Mouse (Mus musculus) embryonic facial prominence, embryonic 13.5 days (tissue): Measurements from ENCODE around the gene Cyp17a1. TPM values are rescaled to one million over a fixed set of nuclear protein-coding genes. Genes with fewer than 3 reads are reported as not detected.

Experiments used
- ATAC-seq: fragments of 200-750 bp; cut with Nextera tagmentation; 2 replicates; pipeline ENCODE4 v1.8.0; 2017; ENCODE audit warnings: low read depth; ENCODE audit not compliant: insufficient number of reproducible peaks, insufficient read depth, low FRiP score, low TSS enrichment
- H3K27ac ChIP-seq: fragments of 300-500 bp; sonication (generic); 2 replicates; pipeline ENCODE4 v1.5.1; 2015; ENCODE audit warnings: moderate library complexity, mild to moderate bottlenecking, inconsistent platforms
- H3K27me3 ChIP-seq: fragments of 300-500 bp; sonication (generic); 2 replicates; pipeline ENCODE4 v1.6.1; 2015; ENCODE audit warnings: mild to moderate bottlenecking, inconsistent platforms
- H3K36me3 ChIP-seq: fragments of 300-500 bp; sonication (generic); 2 replicates; pipeline ENCODE4 v1.6.1; 2015; ENCODE audit warnings: mild to moderate bottlenecking, inconsistent platforms
- H3K4me1 ChIP-seq: fragments of 300-500 bp; sonication (generic); 2 replicates; pipeline ENCODE4 v1.6.1; 2015; ENCODE audit warnings: inconsistent platforms
- H3K4me2 ChIP-seq: fragments of 300-500 bp; sonication (generic); 2 replicates; pipeline ENCODE4 v1.6.1; 2015; ENCODE audit warnings: moderate library complexity, mild to moderate bottlenecking, inconsistent platforms
- H3K4me3 ChIP-seq: fragments of 300-500 bp; sonication (generic); 2 replicates; pipeline ENCODE4 v1.5.1; 2015; ENCODE audit warnings: mild to moderate bottlenecking, inconsistent platforms
- H3K9ac ChIP-seq: fragments of 300-500 bp; sonication (generic); 2 replicates; pipeline ENCODE4 v1.6.1; 2015; ENCODE audit warnings: mild to moderate bottlenecking, inconsistent platforms
- H3K9me3 ChIP-seq: fragments of 300-500 bp; sonication (generic); 2 replicates; pipeline ENCODE4 v1.6.1; 2016; ENCODE audit warnings: inconsistent platforms
- WGBS: fragments of 180-500 bp; shearing (Covaris S2); methylation state at CpG from one replicate; pipeline ENCODE4 v1.1.7; 2015; ENCODE audit warnings: mixed read lengths; 5-methylcytosine and 5-hydroxymethylcytosine counted together
- polyA plus RNA-seq: library from polyadenylated mRNA; unstranded; fragments of >200 nt; fragmentation: Nextera tagmentation; extraction: Ambion mirVana; gene quantifications from 2 replicates; pipeline ENCODE4 v1.2.1, GENCODE M21; 2015

The Cyp17a1 gene
- polyA plus RNA-seq, result not detected in 2 replicates

DNA sequence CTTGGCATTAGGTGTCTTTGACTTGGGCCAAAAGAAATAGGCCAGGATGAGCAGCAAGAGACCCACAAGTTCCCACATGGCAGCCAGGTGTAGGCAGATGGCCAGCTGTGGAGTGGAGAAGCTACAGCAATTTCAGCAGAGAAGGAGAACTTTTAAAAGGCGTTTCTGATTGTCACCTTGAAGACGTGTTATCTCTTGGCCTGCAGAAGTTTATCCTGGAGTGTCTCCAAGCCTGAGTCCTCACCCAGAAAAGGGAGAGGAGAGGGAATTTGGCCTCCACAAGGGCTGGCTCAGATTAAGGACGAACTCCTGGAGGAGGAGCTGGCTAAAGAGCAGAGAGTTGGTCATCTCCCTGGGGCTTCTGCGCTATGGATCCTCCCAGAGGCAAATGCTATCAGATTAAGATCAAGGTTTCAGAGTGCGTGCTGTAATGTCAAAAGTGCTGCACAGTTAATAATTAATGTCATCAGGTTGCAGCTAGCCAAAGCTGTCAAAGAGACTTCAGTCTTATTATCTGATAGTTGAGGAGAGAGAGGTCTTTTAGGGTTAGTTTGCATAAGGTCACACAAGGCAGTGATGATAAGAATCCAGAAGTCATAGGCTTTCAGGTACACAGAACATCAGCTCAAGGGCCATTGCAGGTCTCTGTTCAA is at the start of gene Cyp17a1:
TSS of gene Cyp17a1 (minus strand) at position 407 of the 653 bp plus-strand sequence.
- H3K4me2 ChIP-seq, result no peak within 1 kb of the TSS
- no peak within 1 kb of the TSS for H3K27ac ChIP-seq
- no peaks in the 10 kb centered on the region for H3K4me1 ChIP-seq
- no peak within 1 kb of the TSS for H3K9ac ChIP-seq
- no peak within 1 kb of the TSS for H3K4me3 ChIP-seq
- ATAC-seq, result no peak
- H3K27me3 ChIP-seq, result peaks cover 4% of the 10 kb centered on the region; the same call in 1 of the 2 replicates
- H3K36me3 ChIP-seq, result no peaks in the 10 kb centered on the region
- 54% methylated on average over 5 of the region's 5 CpGs for WGBS
- H3K9me3 ChIP-seq, result no peaks in the 10 kb centered on the region

DNA sequence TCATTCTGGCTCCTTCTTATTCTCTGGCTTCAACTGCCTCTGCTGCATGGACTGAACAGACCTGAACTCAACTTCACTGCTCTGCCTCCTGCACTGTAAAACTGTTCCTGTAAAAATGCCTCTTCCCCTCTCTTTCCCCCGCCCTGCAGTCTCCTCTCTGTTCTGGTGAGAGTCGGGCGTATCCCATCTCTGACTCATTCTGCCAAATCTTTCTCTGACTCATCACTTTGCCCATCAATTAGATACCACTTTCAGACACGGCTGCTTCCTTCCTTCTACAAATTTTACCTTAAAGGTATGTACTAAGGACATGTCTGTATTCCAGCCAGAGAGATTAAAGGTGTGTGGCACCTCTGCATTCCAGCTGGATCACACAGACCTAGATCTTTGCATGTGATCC is 45.2 kb upstream of the Cyp17a1 start:
- no peak overlapping the region for H3K4me2 ChIP-seq
- no peak overlapping the region for H3K27ac ChIP-seq
- no peaks in the 10 kb centered on the region for H3K27me3 ChIP-seq
- no peak overlapping the region for H3K4me3 ChIP-seq
- ATAC-seq, result no peak
- WGBS, result 80% methylated on average over 4 of the region's 4 CpGs
- no peak overlapping the region for H3K9ac ChIP-seq
- peaks cover 47% of the 10 kb centered on the region for H3K36me3 ChIP-seq
- no peaks in the 10 kb centered on the region for H3K4me1 ChIP-seq
- no peaks in the 10 kb centered on the region; the same call in 1 of the 2 replicates for H3K9me3 ChIP-seq

- no peak overlapping the region for H3K27ac ChIP-seq
- no peak for ATAC-seq
Measured at GRCm38 (mm10) chr19:46715016-46715415, 42.0 kb upstream of the Cyp17a1 start.

DNA sequence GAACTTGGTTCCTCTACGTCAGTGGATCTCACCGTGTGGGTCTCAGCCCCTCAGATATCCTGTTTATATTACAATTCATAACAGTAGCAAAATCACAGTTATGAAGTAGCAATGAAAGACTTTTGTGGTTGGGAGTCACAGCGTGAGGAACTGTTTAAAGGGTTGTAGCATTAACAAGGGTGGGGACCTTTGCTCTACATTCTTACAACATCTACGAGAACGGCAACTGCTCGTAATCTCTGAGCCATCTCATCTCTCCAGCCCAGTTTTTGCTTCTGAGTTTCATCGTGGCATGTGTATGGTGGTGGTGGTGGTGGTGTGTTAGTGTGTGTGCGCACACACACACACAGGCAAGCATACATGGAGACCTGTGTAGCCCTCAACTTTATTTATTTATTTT is 41.3 kb upstream of the Cyp17a1 start:
- 83% methylated on average over 8 of the region's 8 CpGs for WGBS
- ATAC-seq, result no peak
- no peak overlapping the region for H3K9ac ChIP-seq

More at GRCm38 (mm10) chr19:46715016-46715415, 42.0 kb upstream of the Cyp17a1 start:
- H3K4me3 ChIP-seq, result no peak overlapping the region
- H3K9ac ChIP-seq, result no peak overlapping the region
- WGBS, result 88% methylated on average over 8 of the region's 8 CpGs
- no peak overlapping the region for H3K4me2 ChIP-seq
- H3K9me3 ChIP-seq, result no peaks in the 10 kb centered on the region; the same call in 1 of the 2 replicates
- no peaks in the 10 kb centered on the region for H3K27me3 ChIP-seq
- H3K36me3 ChIP-seq, result peaks cover 36% of the 10 kb centered on the region
- no peaks in the 10 kb centered on the region for H3K4me1 ChIP-seq

DNA sequence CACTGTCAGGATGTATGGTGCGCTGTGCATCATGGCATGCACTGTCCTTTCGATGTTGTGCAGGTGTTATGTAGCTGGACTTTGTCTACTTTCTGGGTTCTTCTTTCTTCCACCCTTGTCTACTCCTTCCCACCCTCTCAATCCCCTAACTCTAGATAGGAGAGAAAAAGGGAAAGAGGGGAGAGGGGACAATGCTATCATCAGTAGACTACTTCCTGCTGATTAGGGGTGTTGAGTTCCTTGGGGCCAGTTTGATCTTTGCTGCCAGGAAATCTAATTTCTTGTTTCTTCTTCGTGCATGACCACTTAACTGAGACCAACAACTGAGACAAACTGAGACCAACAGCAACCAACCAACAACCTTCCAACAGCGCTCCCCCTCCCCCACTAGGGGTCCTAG is 37.6 kb upstream of the Cyp17a1 start:
- Histone ChIP-seq H3K27ac (no peak overlapping the region), H3K9me3 (no peaks in the 10 kb centered on the region), H3K4me1 (peaks cover 7% of the 10 kb centered on the region), H3K36me3 (peaks cover 16% of the 10 kb centered on the region), H3K27me3 (no peaks in the 10 kb centered on the region), H3K4me3 (no peak overlapping the region), H3K4me2 (no peak overlapping the region), H3K9ac (no peak overlapping the region)
- no peak for ATAC-seq
- WGBS, result 89% methylated on average over 4 of the region's 4 CpGs

More for the DNA sequence above, 41.3 kb upstream of the Cyp17a1 start:
- Histone ChIP-seq H3K36me3 (peaks cover 35% of the 10 kb centered on the region), H3K4me2 (no peak overlapping the region), H3K27ac (no peak overlapping the region), H3K27me3 (no peaks in the 10 kb centered on the region), H3K9me3 (no peaks in the 10 kb centered on the region; the same call in 1 of the 2 replicates), H3K4me1 (no peaks in the 10 kb centered on the region), H3K4me3 (no peak overlapping the region)

GRCm38 (mm10) chr19:46707296-46708151 is 34.6 kb upstream of the Cyp17a1 start, which contains the start of gene As3mt:
As3mt (plus strand) TSS chr19:46707458.
- Histone ChIP-seq H3K36me3 (peaks cover 10% of the 10 kb centered on the region; the same call in 1 of the 2 replicates), H3K27me3 (peaks cover 4% of the 10 kb centered on the region; the same call in 1 of the 2 replicates), H3K9ac (peak within 1 kb of the TSS; percentile 69), H3K4me1 (peaks cover 7% of the 10 kb centered on the region), H3K27ac (no peak within 1 kb of the TSS), H3K9me3 (no peaks in the 10 kb centered on the region), H3K4me3 (peak within 1 kb of the TSS; percentile 54), H3K4me2 (peak within 1 kb of the TSS; percentile 70)
- ATAC-seq, result 0 out of 2 replicates have a peak, but pooled peaks have one; percentile 48
- WGBS, result 6% methylated on average over 31 of the region's 31 CpGs

- Histone ChIP-seq H3K9ac (peak overlapping the region; percentile 69; the same call in 1 of the 2 replicates), H3K4me2 (peak overlapping the region; percentile 70), H3K27me3 (peaks cover 4% of the 10 kb centered on the region; the same call in 1 of the 2 replicates), H3K36me3 (peaks cover 10% of the 10 kb centered on the region; the same call in 1 of the 2 replicates), H3K4me1 (peaks cover 7% of the 10 kb centered on the region), H3K9me3 (no peaks in the 10 kb centered on the region), H3K27ac (no peak overlapping the region), H3K4me3 (peak overlapping the region; percentile 54)
- 78% methylated on average over 9 of the region's 9 CpGs for WGBS
- no peak for ATAC-seq
Measured at GRCm38 (mm10) chr19:46706540-46707295, 33.7 kb upstream of the Cyp17a1 start.

- peaks cover 4% of the 10 kb centered on the region; the same call in 1 of the 2 replicates for H3K27me3 ChIP-seq
- H3K4me1 ChIP-seq, result peaks cover 7% of the 10 kb centered on the region
- H3K9ac ChIP-seq, result no peak overlapping the region
- H3K36me3 ChIP-seq, result peaks cover 15% of the 10 kb centered on the region; the same call in 1 of the 2 replicates
- no peaks in the 10 kb centered on the region for H3K9me3 ChIP-seq
- H3K4me2 ChIP-seq, result no peak overlapping the region
- no peak overlapping the region for H3K4me3 ChIP-seq
- 49% methylated on average over 7 of the region's 7 CpGs for WGBS
- no peak overlapping the region for H3K27ac ChIP-seq
- ATAC-seq, result no peak
Measured at GRCm38 (mm10) chr19:46705779-46706495, 33.0 kb upstream of the Cyp17a1 start.

DNA sequence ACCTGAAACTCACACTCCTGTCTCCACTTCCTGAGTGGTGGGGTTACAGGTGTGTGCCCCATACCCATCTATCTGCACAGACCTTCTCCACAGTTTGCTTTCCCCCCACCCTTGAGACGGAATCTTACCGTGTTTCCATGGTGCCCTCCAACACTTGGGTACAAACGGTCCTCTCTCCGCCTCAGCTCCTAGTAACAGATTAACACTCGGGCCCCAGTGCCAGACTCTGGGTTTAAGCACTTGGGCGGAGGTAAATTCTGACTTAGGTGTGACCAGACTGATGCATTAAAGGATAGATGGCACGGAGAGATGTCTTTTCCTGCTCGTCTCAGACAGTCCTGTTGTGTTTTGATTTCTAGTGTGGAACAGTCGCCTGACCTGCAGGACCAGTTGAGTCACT is 28.2 kb upstream of the Cyp17a1 start:
- H3K9ac ChIP-seq, result no peak overlapping the region
- no peak for ATAC-seq
- H3K9me3 ChIP-seq, result no peaks in the 10 kb centered on the region
- 0 out of 2 replicates have a peak, but pooled peaks cover 3% of the 10 kb centered on the region for H3K4me1 ChIP-seq
- no peak overlapping the region for H3K4me3 ChIP-seq
- no peak overlapping the region for H3K4me2 ChIP-seq
- H3K27ac ChIP-seq, result no peak overlapping the region
- H3K27me3 ChIP-seq, result peaks cover 4% of the 10 kb centered on the region; the same call in 1 of the 2 replicates
- peaks cover 13% of the 10 kb centered on the region for H3K36me3 ChIP-seq
- 82% methylated on average over 9 of the region's 9 CpGs for WGBS

DNA sequence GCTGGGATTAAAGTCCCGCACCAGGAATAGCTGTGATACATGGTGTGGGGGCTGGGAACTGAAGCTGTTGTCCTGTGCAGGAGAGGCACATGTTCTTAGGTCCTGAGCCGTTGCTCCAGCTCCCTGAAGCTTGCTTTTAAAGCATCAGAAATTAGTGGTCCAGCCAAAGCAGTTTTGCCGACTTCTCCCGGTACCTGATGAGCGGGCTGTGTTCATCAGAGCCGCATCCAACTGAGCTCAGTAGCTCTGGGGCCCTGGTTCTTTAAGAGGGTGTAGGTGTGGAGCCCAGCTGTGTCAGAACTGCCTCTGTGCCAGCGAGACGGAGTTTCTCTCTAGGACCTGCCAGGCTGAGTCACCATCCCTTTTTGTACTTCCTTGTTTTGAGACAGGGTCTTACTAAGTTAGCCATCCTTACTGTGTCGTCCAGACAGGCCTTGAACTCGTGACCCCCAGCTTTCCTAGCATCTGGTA is 26.1 kb upstream of the Cyp17a1 start:
- H3K27me3 ChIP-seq, result no peaks in the 10 kb centered on the region
- 80% methylated on average over 10 of the region's 10 CpGs for WGBS

More for the DNA sequence above, 26.1 kb upstream of the Cyp17a1 start:
- H3K4me2 ChIP-seq, result no peak overlapping the region
- no peaks in the 10 kb centered on the region for H3K9me3 ChIP-seq
- H3K9ac ChIP-seq, result no peak overlapping the region
- no peak overlapping the region for H3K27ac ChIP-seq
- H3K36me3 ChIP-seq, result peaks cover 21% of the 10 kb centered on the region
- 0 out of 2 replicates have a peak, but pooled peaks cover 3% of the 10 kb centered on the region for H3K4me1 ChIP-seq
- H3K4me3 ChIP-seq, result no peak overlapping the region
- no peak for ATAC-seq
